Mouse (Mus musculus) gastrocnemius, adult 2 months (tissue): ENCODE measurements at regions not wholly inside any gene's neighbourhood (a gene's known extent, or its start where the extent isn't known, plus 50 kb on each side); places are given as distances from the start of the nearest gene placed in this dataset.

Source experiments
- DNase-seq: peaks from one replicate; pipeline ENCODE4 v3.0.0; 2022
- H3K27ac ChIP-seq: fragments of 200-600 bp; 2 replicates; pipeline ENCODE4 v1.8.1; 2022; ENCODE audit warnings: mild to moderate bottlenecking
- H3K4me3 ChIP-seq: fragments of 200-600 bp; 2 replicates; pipeline ENCODE4 v1.8.1; 2022; ENCODE audit warnings: mild to moderate bottlenecking, moderate library complexity
- CTCF ChIP-seq: fragments of 200-600 bp; IDR thresholded peaks from 2 replicates; pipeline ENCODE4 v1.8.1; 2022; ENCODE audit warnings: antibody characterized with exemption, mild to moderate bottlenecking, moderate library complexity
- intact Hi-C: fragments of 180-260 bp; cut with DNase I; formaldehyde crosslinking; loops from one replicate; pipeline ENCODE4 v1.15.1; 2025

DNA sequence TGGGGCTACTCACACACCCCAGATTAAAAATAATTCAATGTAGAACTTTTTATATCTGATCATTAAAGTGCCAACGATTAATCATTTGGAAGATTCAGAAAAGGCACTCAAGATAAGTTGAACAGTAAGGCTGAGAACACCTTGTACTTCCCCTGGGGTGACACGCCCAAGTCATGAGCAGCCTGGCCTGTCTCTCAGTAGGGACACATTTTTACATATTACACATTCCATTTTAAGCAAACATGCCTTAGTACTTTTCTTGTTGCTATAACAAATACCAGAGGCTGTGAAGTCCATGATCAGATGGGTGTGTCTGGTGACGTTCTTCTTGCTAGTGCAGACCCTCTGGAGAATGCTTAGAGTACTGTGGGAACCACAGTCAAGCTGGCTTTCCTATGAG is 184.2 kb upstream of the Tshz3 start:
- TF ChIP-seq CTCF = no peak
- no peak overlapping the region for H3K27ac ChIP-seq
- intact Hi-C loops = no loop called here

DNA sequence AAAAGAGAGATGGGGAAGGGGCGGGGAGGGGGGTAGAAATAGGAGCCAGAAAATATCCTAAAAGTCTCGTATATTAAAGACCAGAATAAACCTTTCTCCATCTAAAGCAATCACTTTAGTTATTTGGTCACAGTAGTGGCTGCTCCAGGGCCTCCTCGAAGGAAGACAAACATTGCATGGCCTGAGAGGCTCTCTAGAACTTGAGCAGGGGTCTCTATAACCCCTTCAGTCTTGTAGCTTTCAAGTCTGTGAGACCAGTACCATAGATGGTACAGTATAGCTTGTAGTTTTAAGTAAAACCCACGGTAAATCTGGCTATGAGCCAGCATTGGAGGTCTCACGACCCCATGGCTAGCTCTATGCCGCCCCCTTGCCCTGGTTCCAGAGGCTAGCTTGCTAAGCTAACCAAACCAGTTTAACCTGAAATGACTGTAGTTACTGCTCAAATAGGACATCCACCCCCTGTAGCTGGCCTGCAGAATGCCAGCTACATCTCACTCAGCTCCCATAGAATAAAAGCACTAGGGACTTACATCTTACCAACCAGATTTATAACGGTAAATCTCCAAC is 181.7 kb upstream of the Tshz3 start:
- intact Hi-C loops = no loop called here
- no peak for DNase-seq
- TF ChIP-seq CTCF = no peak
- Histone ChIP-seq H3K4me3 (no peak overlapping the region), H3K27ac (no peak overlapping the region)

More for the DNA sequence above, 184.2 kb upstream of the Tshz3 start:
- no peak overlapping the region for H3K4me3 ChIP-seq
- DNase-seq = no peak

DNA sequence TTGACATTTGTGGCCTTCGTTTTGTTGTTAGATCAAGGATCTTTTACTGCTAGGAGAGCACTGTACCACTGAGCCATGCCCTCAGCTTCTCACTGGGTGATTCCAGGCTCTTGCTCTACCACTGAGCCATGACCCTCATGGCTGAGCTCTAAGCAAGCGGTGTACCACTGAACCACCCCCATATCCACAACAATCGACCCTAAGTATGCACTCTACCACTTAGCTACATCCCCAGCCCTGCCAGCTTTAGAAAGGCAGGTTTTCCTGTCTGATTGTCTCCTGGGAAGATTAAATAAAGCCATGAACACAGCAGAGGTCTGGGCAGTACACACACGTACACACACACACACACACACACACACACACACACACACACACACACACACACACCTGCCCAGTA is 178.9 kb upstream of the Tshz3 start:
- no peak for DNase-seq
- H3K4me3 ChIP-seq = no peak overlapping the region
- intact Hi-C loops = no loop called here
- no peak overlapping the region for H3K27ac ChIP-seq
- no peak for TF ChIP-seq CTCF

DNA sequence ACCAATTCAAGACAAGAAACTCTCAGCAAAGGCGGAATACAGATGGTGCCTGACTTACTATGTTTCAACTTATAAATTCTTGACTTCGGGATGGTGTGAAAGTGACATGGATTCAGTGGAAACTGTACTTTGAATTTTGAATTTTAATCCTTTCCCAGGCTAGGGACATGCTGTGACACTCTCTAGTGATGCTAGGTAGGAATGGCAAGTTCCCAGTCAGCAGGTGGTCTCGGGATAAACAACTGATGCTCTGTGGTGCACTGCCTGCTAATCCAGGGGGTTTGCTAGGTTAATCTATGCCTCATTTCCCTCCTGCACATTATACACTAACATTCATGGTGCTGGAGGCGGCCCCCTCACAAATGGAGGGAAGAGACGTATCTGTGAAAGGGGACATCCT is 175.0 kb upstream of the Tshz3 start:
- no peak for DNase-seq
- Histone ChIP-seq H3K27ac (no peak overlapping the region), H3K4me3 (no peak overlapping the region)
- no peak for TF ChIP-seq CTCF
- intact Hi-C loops = no loop called here

DNA sequence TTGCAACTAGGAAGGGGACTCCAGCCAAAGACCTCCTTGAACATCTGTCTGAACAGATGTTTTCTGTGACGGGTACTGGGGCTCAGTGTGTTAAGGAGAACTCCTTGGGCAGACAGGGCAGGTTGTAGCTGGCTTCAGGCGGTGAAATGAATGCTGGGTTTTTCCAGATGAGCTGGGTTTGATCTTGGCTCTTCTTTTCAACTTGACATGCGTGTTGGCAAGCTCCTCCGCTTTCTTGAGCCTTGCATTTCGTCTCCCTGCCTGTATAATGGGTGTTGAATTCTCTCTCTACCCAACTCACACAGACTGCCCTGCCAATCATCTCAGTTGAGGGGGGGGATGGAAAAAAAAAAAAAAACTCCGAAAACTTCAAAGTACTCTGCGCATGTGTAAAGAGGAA is 171.8 kb upstream of the Tshz3 start:
- DNase-seq = no peak
- intact Hi-C loops = no loop called here
- Histone ChIP-seq H3K4me3 (no peak overlapping the region), H3K27ac (no peak overlapping the region)
- no peak for TF ChIP-seq CTCF

DNA sequence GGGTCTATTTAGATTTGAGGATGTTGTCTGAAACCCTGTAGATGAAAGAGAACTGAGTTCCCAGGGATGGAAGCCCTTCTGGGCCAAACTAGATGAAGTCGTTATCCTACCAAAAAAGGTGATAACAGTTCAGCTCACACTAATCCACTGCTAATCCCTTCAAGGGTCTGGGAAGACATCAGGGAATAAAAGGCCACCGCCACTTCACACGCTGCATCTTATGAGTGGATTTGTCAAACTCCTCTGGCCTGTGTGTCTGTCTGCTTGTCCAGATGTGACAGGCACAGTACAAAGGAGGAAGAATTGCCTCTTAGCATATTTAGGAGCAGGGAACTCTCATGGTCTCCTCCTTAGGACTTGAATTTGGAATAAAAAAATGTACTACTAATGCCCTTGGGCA is 171.2 kb upstream of the Tshz3 start:
- Histone ChIP-seq H3K27ac (no peak overlapping the region), H3K4me3 (no peak overlapping the region)
- TF ChIP-seq CTCF = no peak
- intact Hi-C loops = no loop called here
- no peak for DNase-seq

DNA sequence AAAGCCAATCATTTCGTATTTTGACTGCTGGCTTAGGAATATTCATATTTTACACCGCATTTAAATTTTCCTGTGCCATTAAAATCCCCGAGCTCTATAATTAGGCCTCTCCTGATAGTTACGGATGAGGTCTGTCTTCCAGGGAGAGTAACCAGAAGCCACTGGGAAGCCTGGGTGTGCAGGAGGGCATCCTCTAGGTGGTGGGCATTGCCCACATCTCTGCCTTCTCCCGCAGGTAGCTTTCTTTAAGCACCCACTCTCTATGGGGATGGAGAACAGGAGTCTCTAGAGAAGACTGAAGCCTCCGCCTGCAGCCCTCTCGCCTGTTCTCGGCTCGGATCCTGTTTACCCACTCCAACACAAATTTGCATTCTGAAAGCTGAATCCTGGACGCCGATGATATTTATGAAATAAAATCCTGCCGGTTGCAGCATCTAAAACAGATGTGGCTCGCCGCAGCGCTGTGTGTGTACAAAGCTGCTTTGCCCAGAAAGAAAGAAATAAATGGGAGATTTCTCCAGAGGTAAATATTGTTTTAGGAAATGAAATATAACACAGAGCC is 168.3 kb upstream of the Tshz3 start:
- intact Hi-C loops = no loop called here
- no peak overlapping the region for H3K4me3 ChIP-seq
- DNase-seq = no peak
- H3K27ac ChIP-seq = no peak overlapping the region
- no peak for TF ChIP-seq CTCF

DNA sequence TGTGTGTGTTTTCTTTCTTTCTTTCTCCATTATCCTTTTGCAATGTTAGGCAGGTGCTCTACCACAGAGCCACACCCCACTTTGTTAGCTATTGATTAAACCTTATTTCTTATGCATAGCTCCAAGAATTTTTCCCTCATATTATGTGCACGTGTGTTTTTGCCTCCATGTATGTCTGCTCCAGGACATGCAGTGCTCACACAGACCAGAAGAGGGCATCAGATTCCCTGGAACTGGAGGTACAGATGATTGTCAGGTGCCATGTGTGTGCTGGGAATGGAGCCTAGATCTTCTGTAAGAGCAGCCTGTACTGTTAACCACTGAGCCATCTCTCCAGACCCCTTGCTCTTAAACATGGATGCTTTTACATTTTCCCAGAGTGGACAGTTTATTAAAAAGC is 166.4 kb upstream of the Tshz3 start:
- H3K27ac ChIP-seq = no peak overlapping the region
- no peak for DNase-seq
- no peak overlapping the region for H3K4me3 ChIP-seq
- intact Hi-C loops = no loop called here
- peak; percentile 29; the same call in 1 of the 2 replicates for TF ChIP-seq CTCF

DNA sequence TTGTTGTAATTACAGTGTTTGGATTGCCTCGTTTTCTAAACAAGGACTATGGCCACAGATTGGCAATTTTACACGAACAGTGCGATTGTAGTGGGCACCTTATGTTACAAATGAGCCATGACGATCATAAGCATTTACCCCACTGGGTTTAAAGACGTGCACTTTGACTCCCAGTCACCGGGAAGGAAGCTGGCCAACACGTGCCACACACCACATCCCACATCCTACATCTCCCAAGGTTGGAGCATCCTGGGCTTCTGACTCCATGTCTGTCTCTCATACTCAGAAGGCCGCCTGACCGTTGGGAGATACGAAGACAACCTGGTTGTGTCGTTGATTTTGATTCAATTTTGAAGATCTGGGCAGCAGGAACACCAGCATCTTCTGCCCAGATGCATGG is 159.8 kb upstream of the Tshz3 start:
- Histone ChIP-seq H3K27ac (no peak overlapping the region), H3K4me3 (no peak overlapping the region)
- TF ChIP-seq CTCF = no peak
- intact Hi-C loops = no loop called here
- no peak for DNase-seq

DNA sequence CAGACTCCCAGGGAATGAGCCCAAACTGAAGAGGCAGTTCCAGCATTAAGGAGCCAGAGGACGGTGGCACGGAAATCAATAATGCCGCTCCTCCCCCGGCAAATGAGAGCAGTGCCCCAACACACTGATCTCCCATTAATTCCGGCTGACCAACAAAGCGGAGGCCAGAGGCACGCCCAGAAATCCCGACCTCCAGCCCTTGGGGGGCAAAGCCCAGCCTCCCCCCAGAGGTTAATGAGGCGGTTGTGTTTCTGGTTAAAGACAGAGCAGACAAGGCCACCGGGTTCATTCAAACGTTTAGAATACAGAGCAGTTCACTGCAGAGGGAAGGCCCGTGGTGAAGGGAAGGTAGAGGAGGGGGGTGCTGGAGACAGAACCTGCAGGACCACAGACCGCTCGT is 149.9 kb upstream of the Tshz3 start:
- intact Hi-C loops = no loop called here

DNA sequence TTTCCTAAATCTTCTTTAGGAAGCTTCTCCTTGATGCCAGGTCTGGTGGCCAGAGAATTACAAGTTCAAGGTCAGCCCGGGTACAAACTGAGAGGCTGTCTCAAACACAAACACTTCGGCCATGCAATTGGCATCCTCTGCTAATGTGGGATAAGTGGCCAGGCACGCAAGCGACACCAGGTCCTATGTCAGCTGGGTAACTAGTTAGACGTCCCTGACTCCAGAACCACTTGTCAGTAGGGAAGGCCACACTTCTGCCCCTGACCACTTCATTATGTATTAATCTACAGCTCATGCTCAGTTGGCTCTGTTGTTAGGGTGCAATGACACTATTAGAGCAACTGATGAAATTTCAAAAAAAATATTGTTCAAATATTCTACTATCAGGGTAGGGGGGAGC is 149.5 kb upstream of the Tshz3 start:
- intact Hi-C loops = no loop called here
- no peak for DNase-seq
- Histone ChIP-seq H3K27ac (no peak overlapping the region), H3K4me3 (no peak overlapping the region)
- no peak for TF ChIP-seq CTCF

More for the DNA sequence above, 149.9 kb upstream of the Tshz3 start:
- no peak for TF ChIP-seq CTCF
- Histone ChIP-seq H3K27ac (no peak overlapping the region), H3K4me3 (no peak overlapping the region)
- DNase-seq = no peak

DNA sequence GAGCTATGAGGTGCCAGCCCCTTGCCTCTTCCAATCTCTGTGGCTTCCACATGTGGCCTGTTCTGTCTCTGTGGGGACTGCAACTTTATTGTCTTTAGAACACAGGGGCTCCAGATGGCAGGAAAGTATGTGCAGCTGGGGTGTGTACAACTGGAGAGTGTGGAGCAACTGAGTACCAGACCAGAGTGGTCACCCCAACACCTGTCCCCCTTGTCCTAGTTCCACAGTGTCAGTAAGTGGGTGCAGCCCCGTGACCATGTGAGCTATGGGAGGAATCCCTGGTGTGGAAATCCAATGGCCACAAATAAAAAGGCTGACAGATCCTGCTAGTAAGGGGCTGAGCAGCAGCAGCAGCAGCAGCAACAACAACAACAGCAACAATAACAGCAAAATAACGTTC is 126.9 kb upstream of the Tshz3 start:
- TF ChIP-seq CTCF = no peak
- Histone ChIP-seq H3K4me3 (no peak overlapping the region), H3K27ac (no peak overlapping the region)
- intact Hi-C loops = no loop called here
- no peak for DNase-seq

DNA sequence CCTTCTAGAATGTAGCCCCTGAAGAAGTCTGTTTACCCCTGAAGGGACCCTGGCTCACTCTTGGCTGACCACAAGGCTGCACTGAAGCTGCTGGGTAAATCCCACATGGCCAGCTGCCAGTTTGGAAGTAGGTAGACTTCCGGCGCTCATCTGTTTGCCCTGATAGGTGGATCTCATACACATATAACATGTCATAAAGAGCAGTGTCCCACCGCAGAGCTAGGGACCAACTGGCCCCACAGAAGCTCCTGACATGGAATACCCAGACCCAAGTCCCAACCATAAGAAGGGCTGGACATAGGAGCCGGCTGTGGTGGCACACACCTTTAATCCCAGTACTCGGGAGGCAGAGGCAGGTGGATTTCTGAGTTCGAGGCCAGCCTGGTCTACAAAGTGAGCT is 115.8 kb upstream of the Tshz3 start:
- TF ChIP-seq CTCF = no peak
- no peak for DNase-seq
- intact Hi-C loops = no loop called here
- no peak overlapping the region for H3K4me3 ChIP-seq
- no peak overlapping the region for H3K27ac ChIP-seq

DNA sequence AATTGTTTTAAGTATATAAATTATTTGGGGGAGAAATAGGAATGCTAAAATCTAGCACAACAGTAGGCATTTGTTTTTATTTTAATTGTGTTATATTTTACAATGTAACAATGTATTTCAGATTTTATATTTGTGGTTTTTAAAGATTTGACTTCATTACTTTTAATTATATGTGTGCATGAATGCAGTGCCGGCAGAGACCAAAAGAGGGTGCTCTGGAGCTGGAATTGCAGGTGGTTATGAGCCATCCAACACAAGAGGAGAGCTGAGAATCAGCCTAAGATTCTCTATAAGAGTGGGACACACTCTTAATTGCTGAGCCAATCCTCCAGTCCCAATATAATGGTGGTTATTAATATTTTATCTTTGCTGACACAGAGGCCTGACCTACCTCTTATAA is 112.9 kb upstream of the Tshz3 start:
- intact Hi-C loops = no loop called here
- DNase-seq = no peak
- H3K27ac ChIP-seq = no peak overlapping the region
- no peak overlapping the region for H3K4me3 ChIP-seq
- TF ChIP-seq CTCF = peak; percentile 16; the same call in 1 of the 2 replicates
